Mouse (Mus musculus): ENCODE data around the gene Trpv1.

Trpv1 gene

DNA sequence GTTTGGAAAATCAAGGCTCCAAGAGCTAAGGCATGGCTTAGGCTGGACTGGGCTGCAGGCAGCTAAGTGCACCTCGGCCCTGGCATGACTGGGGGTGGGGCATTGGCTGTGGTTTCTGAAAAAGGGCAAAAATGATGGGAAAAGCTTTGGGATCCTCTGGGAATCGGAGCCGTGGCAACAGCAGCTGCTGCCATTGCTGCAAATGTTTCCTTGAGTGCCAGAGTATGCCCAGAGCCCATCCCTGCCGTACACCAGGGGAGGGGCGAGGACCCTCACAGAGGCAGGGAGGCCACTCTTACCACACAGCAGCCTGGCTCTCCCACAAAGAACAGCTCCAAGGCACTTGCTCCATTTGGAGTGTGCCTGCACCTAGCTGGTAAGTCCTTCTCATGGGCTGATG, at the start of gene Trpv1:
Gene Trpv1 (plus strand): TSS at position 301 of the 400 bp plus-strand sequence.
- no peak for DNase-seq (ENCODE audit: low read depth, low spot score)

DNA sequence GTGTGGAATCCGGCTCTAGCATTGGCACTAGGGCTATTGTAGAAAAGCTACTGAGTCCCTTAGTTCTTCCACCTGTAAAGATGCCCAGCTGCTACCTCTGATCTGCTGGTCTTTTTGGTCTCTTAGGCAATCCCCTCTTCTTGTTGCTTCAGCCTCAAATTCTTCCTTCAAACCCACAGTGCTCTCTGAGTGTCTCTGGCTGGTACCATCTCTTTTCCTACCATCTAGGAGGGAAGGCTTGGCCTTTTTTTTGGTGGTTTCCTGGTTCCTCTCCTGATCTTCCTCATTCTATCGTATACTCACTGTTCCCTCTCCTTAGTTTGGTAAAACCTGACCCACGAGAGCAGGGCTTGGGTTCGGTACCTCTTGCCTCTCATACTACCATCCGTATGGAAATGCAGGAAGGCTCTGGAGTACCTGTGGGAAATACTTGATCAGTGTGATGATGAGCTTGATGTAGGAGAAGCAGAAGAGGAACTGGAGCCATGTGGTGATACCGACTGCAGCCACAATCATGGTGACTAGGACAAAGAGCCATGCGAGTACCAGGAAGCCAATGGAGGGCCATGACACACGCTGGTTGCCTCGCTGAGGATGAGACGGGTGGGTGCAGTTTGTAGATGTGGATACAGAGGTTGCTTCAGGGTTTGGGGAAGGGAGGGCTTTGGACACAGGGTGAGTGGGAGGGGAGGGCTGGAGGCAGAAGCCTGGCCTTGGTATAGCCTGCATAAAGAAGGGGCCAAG, 48.0 kb upstream of the Trpv1 start:
- no peak for DNase-seq (ENCODE audit: low read depth, low spot score)

DNA sequence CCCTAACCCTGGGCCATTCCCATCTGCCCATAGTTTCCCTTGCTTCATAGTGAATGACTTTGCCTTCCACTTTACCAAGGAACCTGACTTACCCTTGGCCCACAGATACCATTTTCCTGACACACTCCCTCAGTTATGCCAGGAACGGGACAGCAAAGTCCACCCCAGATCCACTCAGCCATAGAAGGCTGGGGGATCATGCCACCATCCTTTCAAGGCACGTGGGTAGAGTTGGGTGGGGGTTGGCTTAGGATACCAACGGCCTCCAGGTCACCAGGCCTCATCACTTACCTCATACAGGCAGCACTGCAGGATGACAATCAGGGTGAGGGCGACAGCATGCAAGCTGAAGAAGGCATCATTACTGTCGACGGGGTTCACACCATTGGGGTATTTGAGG, 46.9 kb upstream of the Trpv1 start:
- DNase-seq (ENCODE audit: low read depth, low spot score) = no peak

DNA sequence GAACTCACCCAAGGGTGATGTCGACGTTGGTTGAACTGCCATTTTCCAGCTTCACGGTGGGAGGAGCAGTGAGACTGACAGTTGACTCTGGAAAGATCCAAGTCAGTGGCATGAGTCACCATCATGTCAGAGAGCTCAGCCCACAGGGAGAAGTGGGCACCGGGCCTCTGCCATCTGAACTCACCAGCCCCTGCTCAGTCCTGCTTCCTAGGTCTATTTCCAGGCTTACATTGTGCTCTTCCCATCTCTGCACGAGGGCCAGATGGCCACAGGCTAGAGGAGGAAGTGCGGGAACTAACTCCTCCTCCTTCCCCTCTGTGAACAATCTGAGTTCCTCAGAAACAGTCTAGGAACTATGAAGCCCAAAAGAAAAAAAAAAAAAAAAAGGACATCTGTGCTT, 41.0 kb upstream of the Trpv1 start:
- DNase-seq (ENCODE audit: low read depth, low spot score) = no peak

DNA sequence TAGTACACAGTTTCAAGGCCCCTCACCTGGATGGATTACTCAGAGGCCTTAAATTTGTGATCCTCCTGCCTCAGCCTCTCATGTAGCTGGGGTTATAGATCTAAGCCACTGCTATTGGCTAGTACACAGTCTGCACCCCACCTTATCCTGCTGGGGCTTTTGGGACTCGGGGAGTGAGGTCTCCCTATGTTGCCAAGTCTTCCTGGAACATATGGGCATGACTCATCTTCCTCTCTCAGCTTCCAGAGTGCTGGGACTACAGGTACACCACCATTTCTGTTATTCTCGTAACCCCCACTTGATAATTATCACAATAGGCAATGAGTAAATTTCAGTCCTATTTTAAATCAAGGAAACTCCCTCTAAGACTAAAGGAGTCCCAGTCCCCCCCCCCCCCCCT, 39.6 kb upstream of the Trpv1 start:
- no peak for DNase-seq (ENCODE audit: low read depth, low spot score)

DNA sequence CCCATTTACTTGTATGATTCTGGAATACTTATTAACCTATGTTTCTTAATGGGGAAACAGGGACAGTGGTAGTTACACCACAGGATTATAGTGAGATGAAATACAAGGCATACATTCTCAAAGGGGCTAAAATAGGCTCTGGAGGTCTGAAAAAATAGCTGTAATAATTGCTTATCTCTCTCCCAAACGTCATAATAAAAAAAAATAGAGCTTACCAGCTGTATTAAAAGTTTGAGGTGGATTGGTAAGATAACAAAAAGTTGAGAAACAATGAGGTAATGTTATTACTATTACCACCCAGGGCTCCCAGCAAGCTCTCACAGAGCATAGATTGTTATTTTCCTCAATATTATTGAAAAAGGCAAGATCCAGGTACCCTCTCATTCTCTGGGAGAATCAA, 35.9 kb upstream of the Trpv1 start:
- no peak for DNase-seq (ENCODE audit: low read depth, low spot score)

DNA sequence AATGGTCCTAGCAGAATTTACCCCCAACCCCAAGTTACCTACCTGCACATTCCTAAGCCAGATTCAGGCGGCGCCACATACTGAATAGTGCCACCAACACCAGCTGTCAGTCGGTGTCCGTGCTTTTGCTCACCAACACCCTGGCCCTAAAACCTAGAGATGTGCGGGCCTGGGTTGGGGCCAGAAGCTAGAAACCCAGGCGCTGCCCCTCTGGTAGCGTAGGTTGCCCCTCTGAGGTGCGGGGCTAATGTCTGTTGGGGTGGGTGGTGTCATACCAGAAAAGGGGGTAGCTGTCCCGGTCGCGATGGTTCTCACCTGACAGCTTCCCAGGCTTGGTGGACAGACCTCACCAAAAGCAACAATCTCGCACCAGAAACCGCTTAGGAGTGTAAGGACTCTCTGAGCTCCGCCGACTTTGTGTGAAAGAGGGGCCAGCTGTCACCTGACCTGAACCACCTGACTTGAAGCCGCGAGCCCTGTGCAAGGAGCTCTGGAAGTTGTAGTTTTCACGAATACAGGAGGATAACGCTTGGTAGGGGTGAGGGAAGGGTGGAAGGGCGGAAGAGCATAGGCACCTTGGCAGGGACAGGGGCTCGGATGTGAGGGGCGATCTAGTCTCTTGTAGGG, 35.4 kb upstream of the Trpv1 start, which contains the start of gene Ctns:
Gene Ctns (minus strand): TSS at position 440 of the 627 bp plus-strand sequence.
- DNase-seq (ENCODE audit: low read depth, low spot score) = peak; percentile 91

DNA sequence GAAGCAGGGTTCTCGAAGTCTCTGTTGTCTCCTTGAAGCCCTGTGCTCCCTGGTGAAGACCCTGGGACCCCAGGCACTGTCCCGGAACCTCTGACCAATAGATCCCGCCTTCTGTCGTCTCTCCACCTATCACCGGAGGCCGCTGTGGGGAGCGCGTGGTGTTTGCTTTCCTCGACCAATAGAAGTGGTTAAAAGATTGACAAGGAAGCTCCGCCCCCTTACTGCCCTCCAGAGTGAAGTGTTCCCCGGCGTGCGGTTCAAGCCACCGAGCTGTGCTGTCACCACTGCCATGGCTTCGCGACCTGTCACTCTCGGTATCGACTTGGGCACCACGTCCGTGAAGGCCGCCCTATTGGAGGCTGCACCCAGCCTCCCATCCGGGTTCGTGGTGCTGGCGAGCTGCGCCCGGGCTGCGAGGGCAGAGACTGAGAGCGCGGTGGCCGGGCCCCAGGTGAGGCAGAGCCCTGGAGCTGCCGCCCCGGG, 34.8 kb upstream of the Trpv1 start, which contains the start of gene Shpk:
Gene Shpk (plus strand): TSS at position 231 of the 483 bp plus-strand sequence.
- peak; percentile 95 for DNase-seq (ENCODE audit: low read depth, low spot score)

DNA sequence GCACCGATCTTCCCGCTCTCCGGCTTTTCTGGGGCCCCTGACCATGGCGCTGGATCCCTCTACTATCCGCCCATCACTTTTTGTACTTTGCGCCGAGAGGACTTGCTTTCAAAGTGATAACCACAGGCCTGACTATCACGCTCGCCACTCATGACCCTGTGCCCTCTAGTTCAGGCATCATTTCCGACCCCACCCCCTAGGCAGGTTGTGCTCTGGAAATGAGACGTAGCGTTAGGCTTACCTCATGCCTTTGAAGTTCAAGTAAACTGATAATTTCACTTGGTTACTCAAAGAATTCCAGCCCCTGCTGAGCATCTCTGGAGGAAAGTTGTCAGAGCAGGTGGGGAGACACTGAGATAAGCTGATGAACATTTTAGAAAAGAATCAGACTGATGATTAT, 34.2 kb upstream of the Trpv1 start:
- peak; percentile 78 for DNase-seq (ENCODE audit: low read depth, low spot score)

DNA sequence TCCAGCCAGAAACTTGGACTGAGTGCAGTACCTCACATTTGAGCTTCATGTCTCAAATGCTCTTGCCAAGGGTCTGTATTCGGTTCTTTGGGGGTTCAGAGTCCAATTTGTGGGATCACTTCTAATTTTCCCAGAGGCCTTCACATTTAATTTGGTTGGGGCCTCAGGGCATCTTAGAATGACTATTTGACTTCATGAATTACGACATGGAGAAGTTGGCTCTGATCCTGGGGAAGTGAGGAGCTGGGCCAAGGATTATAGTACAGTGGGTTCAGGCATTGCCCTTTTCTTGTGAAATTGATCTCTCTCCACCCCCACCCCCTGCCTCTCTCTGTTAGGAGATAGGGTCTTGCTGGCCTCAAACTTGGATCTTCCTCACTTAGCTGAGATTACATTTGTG, 33.1 kb upstream of the Trpv1 start:
- no peak for DNase-seq (ENCODE audit: low read depth, low spot score)

DNA sequence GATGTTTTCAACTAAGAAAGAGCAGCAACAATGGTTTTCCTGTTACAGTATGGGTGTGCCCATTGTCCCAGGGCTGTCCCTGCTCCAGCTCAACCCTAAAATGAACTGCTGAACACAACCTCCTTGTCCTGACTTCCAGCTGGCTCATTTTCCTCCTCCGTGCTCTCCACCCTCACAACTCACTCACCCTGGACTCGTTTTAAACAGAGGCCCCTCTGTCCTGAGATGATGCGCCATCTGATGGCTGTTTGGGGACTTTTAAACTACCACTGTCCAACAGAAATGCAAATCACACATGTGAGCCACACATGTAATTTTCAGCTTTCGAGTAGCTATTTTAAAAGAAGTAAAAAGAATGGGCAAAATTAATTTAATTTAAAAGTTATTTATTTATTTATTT, 32.5 kb upstream of the Trpv1 start:
- DNase-seq (ENCODE audit: low read depth, low spot score) = no peak

DNA sequence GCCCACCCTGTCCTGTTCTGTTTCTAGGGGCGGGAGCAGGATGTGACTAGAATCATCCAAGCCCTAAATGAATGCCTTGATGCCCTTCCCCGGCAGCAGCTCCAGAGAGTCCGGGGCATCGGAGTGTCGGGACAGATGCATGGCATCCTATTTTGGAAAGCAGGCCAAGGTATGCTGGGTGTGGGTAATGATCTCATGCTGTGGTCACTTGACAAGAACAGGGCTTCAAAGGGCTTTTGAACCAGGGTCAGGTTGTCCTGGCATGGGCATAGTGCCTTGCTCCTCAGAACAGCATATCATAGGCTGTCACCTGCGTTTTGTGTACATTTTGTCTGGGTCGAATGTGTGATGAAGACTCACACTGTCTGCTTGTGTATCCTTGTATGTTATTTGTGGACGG, 30.2 kb upstream of the Trpv1 start:
- no peak for DNase-seq (ENCODE audit: low read depth, low spot score)

DNA sequence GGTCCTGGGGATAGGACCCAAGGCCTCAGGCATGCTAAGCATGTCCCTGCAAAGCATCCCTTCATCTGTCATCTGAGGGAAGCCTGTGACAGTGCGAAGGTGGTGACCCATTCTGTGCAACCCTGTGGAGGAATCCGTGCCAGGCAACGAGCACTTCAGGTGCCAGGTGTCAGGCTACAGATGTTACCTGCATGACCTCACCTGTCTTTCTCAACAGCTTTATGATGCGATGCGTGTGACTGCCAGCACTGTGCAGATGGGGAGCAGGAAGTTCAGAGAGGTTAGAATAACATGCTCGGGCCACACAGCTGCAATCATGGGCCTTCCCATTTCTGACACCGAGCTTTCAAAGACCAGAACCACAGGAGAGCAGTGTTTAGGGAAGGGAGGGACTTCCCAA, 28.9 kb upstream of the Trpv1 start:
- DNase-seq (ENCODE audit: low read depth, low spot score) = no peak

DNA sequence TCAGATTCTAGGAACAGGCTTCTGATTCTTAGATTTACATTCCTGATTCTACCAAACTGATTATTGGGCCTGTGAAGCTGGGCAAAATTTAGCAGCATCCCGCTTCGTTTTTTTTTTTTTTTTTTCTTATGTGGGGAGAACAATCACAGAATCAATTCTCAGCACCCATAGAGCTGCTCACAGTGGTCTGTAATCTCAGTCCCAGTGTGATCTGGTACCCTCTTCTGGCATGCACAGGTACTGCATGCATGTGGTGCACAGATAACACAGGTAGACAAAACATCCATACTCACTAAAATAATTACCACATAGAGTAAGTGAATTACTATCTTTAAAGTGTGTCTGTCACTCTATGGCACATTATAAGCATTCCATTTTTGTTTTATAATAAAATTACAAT, 26.5 kb upstream of the Trpv1 start:
- peak; percentile 31 for DNase-seq (ENCODE audit: low read depth, low spot score)

DNA sequence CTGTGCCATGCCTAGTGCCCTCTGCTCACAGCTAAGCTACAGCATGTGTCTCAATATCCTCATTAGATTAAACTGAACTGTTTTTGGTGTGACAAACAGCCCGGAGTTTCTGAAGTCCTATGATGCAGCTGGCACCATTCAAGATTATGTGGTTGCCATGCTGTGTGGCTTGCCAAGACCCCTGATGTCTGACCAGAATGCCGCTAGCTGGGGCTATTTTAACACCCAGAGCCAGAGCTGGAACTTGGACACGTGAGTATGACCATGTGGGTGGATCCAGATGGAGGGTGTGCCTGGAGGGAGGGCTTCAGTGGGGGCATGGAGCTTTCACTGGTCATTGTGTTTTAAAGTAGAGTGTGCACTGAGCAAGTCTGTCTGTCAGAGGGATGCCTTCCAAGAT, 20.1 kb upstream of the Trpv1 start:
- no peak for DNase-seq (ENCODE audit: low read depth, low spot score)

DNA sequence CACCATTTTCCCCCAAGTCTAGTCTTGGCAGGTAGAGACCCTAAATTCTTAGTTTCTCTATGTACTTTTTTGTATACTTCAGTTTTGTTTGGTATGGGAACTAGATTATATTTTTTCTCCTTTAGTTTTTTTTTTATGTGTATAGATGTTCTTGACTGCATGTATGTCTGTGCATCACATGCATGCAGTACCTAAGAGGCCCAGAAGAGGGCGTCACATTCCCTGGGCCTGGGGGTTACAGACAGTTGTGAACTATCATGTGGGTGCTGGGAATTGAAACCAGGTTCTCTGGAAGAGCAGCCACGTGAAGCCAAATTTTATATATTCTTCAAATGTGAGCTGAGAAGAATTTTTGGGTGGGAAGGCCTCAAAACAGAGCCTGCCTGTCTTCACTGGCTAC, 14.4 kb upstream of the Trpv1 start:
- no peak for DNase-seq (ENCODE audit: low read depth, low spot score)

DNA sequence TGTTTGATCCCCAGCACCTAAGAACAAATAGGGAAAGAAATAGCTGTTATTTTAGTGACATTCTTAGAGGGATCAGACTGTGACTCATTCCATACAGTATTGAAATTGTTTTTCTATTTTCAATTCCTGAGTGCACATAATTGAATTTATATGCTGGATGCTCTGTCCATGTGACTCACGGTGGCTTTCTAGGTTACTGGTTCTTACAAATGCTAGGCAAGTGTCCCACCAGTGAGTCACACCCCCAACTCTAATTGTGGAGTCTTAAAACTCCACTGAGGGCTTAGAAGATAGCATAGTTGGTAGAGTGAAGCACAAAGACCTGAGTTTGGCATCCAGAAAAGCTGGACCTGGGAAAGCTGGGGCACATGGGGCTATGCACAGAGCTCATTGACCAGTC, 13.4 kb upstream of the Trpv1 start:
- no peak for DNase-seq (ENCODE audit: low read depth, low spot score)

DNA sequence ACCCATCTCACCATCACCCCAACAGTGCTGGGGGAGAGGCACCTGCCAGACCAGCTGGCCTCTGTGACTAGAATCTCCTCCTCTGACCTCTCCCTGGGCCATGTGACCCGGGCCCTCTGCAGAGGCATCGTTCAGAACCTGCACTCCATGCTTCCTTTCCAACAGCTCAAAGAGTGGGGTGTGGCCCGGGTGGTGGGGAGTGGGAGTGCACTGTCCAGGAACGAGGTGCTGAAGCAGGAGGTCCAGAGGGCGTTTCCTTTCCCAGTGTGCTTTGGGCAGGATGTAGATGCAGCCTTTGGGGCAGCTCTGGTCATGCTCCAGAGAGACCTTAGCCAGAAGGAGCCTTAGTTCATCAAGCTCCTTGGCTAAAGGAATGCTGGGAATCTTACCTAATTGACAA, 11.2 kb upstream of the Trpv1 start:
- no peak for DNase-seq (ENCODE audit: low read depth, low spot score)

DNA sequence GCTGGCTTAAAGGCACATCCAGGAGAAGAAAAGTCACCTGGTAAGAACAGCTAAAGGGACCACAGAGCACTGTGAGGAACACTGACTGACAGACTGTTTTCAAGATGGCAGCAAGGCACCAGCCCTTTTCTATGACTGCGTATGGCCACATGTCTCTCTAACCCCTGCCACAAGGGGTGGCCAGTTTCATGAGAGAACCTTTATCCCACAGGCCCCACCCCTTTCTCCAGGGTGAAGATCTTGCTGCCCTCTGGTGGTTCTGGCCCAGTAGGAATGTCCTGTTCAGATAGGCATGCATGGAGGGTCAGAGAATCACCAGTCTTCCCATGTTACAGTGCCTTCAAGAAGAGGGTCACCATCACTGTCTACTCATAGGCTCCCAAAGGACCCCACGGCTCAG, 10.1 kb upstream of the Trpv1 start:
- peak; percentile 14 for DNase-seq (ENCODE audit: low read depth, low spot score)

DNA sequence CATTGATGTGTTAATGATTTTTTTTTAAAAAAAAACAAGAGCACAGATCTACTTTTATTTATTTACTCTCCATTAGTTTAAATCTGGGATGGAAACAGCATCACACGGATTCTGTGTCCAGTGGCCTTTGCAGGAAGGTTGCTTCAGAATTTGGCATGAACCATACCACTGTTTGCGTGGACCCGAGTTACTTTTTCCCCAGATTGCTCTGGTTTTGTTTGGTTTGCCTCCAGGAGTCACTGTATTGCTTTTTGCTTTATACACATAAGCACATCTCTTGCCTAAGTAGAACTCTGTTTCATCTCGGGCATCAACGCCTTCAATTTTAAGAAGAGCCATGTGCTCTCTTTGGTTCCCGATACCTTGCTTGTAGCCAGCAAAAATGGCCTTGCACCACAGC, 8.2 kb upstream of the Trpv1 start:
- DNase-seq (ENCODE audit: low read depth, low spot score) = no peak

DNA sequence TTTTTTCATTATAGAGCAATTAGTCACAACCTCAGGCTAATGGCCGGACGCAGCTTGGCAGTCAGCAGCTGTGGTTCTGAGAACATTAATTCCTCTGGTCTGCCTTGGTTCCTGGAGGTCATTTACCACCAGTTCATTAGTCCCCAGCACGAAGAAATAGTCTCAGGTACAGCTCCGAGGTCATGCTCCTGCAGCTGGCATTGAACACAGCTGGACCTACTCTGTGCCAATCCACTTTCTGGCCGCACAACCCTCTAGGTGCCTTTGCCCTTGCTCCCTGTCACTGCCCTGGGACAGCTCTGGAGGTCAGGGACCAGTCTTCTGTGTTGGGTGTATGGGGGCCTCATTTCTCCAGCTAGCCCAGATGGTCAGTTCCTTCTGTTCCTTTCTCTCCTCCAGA, 5.2 kb upstream of the Trpv1 start:
- DNase-seq (ENCODE audit: low read depth, low spot score) = no peak

DNA sequence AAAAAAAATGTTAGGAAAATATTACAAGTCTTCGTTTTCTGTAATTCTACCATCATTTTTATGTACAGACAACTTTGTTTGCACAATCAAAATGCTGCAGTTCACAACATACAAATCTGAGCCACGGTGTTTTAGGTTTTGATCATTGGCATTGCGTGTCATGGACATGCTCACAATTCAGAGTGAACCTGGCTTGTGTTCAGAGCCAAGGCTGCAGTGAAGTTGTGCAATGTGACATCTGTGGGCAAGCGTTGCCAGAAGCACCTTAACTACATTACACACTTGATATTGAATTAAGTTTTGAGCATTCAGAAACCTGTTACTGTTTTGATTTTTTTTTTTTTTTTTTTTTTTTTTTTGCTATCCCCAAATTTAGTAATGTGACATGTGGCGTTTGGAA, 4.0 kb upstream of the Trpv1 start:
- DNase-seq (ENCODE audit: low read depth, low spot score) = no peak

DNA sequence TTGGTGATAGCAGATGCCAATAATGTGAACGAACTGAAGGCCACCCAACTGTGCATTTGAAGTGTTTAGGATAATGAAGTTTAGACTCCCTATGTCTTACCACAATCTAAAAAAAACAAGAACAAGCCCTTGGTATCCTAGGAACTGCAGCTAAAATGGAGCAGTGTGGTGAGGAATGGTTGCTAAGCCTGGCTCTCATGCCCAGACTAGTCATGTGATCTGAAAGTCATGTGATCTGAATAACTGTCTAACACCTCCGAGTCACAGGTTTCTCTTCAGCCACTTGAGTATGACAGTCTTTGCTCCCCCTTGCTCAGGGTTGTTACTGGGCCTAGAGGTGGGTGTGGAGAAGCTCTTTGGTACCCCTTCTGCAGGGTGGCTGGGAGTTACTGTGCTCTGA, 1.6 kb upstream of the Trpv1 start:
- DNase-seq (ENCODE audit: low read depth, low spot score) = no peak

Data from CD4-positive helper T cell, adult 2 months (primary cell).